9 mouse cellular contexts compared by ENCODE assay signal in the genomic region with DNA sequence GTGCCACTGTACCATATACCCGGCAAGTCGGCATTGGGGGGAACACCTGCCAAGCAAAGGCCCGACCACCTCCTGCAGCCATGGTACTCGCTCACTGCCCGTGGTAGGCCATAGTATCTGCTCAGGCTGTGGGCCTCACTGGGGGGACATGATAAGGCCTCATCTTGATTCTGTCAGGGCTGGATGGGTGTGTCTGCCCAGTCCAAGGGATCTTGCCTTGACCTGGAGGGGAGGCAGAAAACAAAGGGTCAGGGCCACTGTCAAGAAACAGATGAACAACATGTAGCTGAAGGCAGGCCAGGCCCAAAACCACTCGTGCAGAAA. TPM values are rescaled to one million over a fixed set of nuclear protein-coding genes. Genes with fewer than 3 reads are reported as not detected.
A peak's percentile ranks its signal among the peaks of the same experiment; 100 is the strongest.
DNase-seq lines count a peak whose midpoint lies in the region; ATAC-seq and TF ChIP-seq lines count a peak whose summit lies in the region.
"Had no signal": no experiment of that assay in that cellular context is flagged by ENCODE, and none has a peak within 500 bp of the region (broad histone marks: within the 10 kb centered on the region; RNA-seq: fewer than 3 reads in every experiment).

No protein-coding gene starts in this region.

- peak; percentile 62 for DNase-seq in G1E (ENCODE audit: low spot score)
- DNase-seq in MEL (ENCODE audit: low read depth, low spot score), result peak; percentile 73
- no peak for DNase-seq in hindbrain, embryonic 10.5 days (ENCODE audit: low spot score)
- DNase-seq in liver, embryonic 14.5 days (ENCODE audit: low read depth in 3 of 3, low spot score in 3 of 3), result peak in 2 of 3 experiments; percentile 35 to 47
- no peak for DNase-seq in adrenal gland, adult 2 months
- no peak for DNase-seq in right cerebral cortex, postnatal 10 days (ENCODE audit: low spot score in 2 of 2)
- no peak for DNase-seq in adrenal gland, adult 18-20 months (ENCODE audit: low spot score in 2 of 2)
- DNase-seq: embryo, embryonic 11 days had no signal

- H3K27me3 ChIP-seq in G1E (ENCODE audit: insufficient read depth, low read length) (no peaks in the 10 kb centered on the region), MEL (ENCODE audit: control insufficient read depth in 1 of 2, insufficient read depth in 2 of 2, low read length in 2 of 2) (no peaks in the 10 kb centered on the region)
- H3K27me3 ChIP-seq in hindbrain, embryonic 10.5 days (ENCODE audit: insufficient read depth, poor library complexity, severe bottlenecking), result peaks cover 12% of the 10 kb centered on the region
- no peaks in the 10 kb centered on the region for H3K27me3 ChIP-seq in liver, embryonic 14.5 days (ENCODE audit: control insufficient read depth, insufficient read depth, low read length)

- no peak; a peak in 1 of 4 replicates for TF ChIP-seq POLR2A in MEL (IDR thresholded peaks at IDR 0.05; ENCODE audit: control insufficient read depth in 1 of 2, insufficient read depth in 1 of 2, low read depth in 1 of 2, low read length in 2 of 2, poor library complexity in 1 of 2)

- 89% methylated on average over 6 of the region's 6 CpGs for WGBS in hindbrain, embryonic 10.5 days
- WGBS in liver, embryonic 14.5 days (ENCODE audit: insufficient replicate concordance), result 17% methylated on average over 6 of the region's 6 CpGs

- peak in 1 of 2 experiments; percentile 31; a peak in 1 of 4 replicates for TF ChIP-seq EP300 in MEL (IDR thresholded peaks at IDR 0.05; ENCODE audit: low read depth in 1 of 2, low read length in 2 of 2)
- TF ChIP-seq EP300 in liver, embryonic 14.5 days (IDR thresholded peaks at IDR 0.05; ENCODE audit: low read depth), result peak; percentile 35; the same call in 1 of the 2 replicates

- no peak for TF ChIP-seq RAD21 in MEL (IDR thresholded peaks at IDR 0.05; ENCODE audit: low read depth, low read length)

- H3K27ac ChIP-seq in MEL (ENCODE audit: control insufficient read depth, low read depth, low read length), result peak overlapping the region; percentile 90
- peak overlapping the region; percentile 87 for H3K27ac ChIP-seq in hindbrain, embryonic 10.5 days
- H3K27ac ChIP-seq in liver, embryonic 14.5 days, result peak overlapping the region; percentile 12

- TF ChIP-seq CTCF in G1E (IDR thresholded peaks at IDR 0.05; ENCODE audit: low read depth, low read length) (no peak), MEL (IDR thresholded peaks at IDR 0.05 in 2 of 3, conservative IDR thresholded peaks at IDR 0.05 in 1 of 3; ENCODE audit: control insufficient read depth in 1 of 3, insufficient read depth in 1 of 3, low read depth in 2 of 3, low read length in 3 of 3, poor library complexity in 1 of 3, severe bottlenecking in 1 of 3) (no peak)
- 0 out of 2 replicates have a peak, but pooled peaks have one; percentile 7 for TF ChIP-seq CTCF in liver, embryonic 14.5 days (IDR thresholded peaks at IDR 0.05; ENCODE audit: low read depth)

- H3K4me3 ChIP-seq in G1E (ENCODE audit: low read depth, low read length) (peak overlapping the region; percentile 76), MEL (ENCODE audit: control insufficient read depth in 1 of 2, insufficient read depth in 1 of 2, low read depth in 2 of 2, low read length in 2 of 2) (peak overlapping the region; percentile 69 to 80)
- peak overlapping the region; percentile 65 for H3K4me3 ChIP-seq in hindbrain, embryonic 10.5 days
- peak overlapping the region; percentile 36 to 71 for H3K4me3 ChIP-seq in liver, embryonic 14.5 days (ENCODE audit: insufficient read depth in 1 of 2, low read depth in 2 of 2, low read length in 2 of 2)

- peak overlapping the region; percentile 98 for H3K4me2 ChIP-seq in liver, embryonic 14.5 days (ENCODE audit: low read depth)

- peaks cover 5% of the 10 kb centered on the region for H3K79me2 ChIP-seq in MEL (ENCODE audit: control insufficient read depth, insufficient read depth, low read length, poor library complexity)

- H3K4me1 ChIP-seq in G1E (ENCODE audit: insufficient read depth, low read depth, low read length) (peaks cover 57% of the 10 kb centered on the region), MEL (ENCODE audit: control insufficient read depth in 1 of 2, insufficient read depth in 2 of 2, low read length in 2 of 2) (peaks cover 20 to 54% of the 10 kb centered on the region in 2 experiments)
- peaks cover 53% of the 10 kb centered on the region for H3K4me1 ChIP-seq in hindbrain, embryonic 10.5 days (replicated peaks)
- H3K4me1 ChIP-seq in liver, embryonic 14.5 days (replicated peaks; ENCODE audit: control insufficient read depth in 2 of 2, insufficient read depth in 2 of 2, low read length in 1 of 2), result peaks cover 27 to 35% of the 10 kb centered on the region in 2 experiments

- peaks cover 38% of the 10 kb centered on the region for H3K36me3 ChIP-seq in G1E (replicated peaks)
- H3K36me3 ChIP-seq in MEL (ENCODE audit: control insufficient read depth in 1 of 2, insufficient read depth in 2 of 2, low read length in 2 of 2), result peaks cover 0 to 21% of the 10 kb centered on the region in 2 experiments; a peak in 2 of 4 replicates
- H3K36me3 ChIP-seq in hindbrain, embryonic 10.5 days, result peaks cover 19% of the 10 kb centered on the region
- H3K36me3 ChIP-seq in liver, embryonic 14.5 days (replicated peaks; ENCODE audit: control insufficient read depth, insufficient read depth, low read depth), result no peaks in the 10 kb centered on the region

- peak overlapping the region; percentile 74 for H3K9ac ChIP-seq in MEL (ENCODE audit: control insufficient read depth, low read depth, low read length, poor library complexity, severe bottlenecking)
- H3K9ac ChIP-seq in liver, embryonic 14.5 days (replicated peaks), result peak overlapping the region; percentile 21; the same call in 1 of the 2 replicates

- peak; percentile 46; the same call in 1 of the 2 replicates for ATAC-seq in G1E (ENCODE audit: extremely low read depth, insufficient number of reproducible peaks, low FRiP score, poor library complexity, severe bottlenecking)
- ATAC-seq in liver, embryonic 14.5 days (ENCODE audit: insufficient read depth), result peak; percentile 71
- ATAC-seq in monocyte, adult 5-6 weeks (replicated peaks; ENCODE audit: insufficient number of reproducible peaks, low FRiP score, low TSS enrichment, poor library complexity, severe bottlenecking), result no peak

- no peaks in the 10 kb centered on the region for H3K9me3 ChIP-seq in G1E (replicated peaks)
- H3K9me3 ChIP-seq in MEL (replicated peaks; ENCODE audit: insufficient read depth, low read length), result no peaks in the 10 kb centered on the region
- no peaks in the 10 kb centered on the region for H3K9me3 ChIP-seq in hindbrain, embryonic 10.5 days
- H3K9me3 ChIP-seq in liver, embryonic 14.5 days (ENCODE audit: control insufficient read depth, low read length), result no peaks in the 10 kb centered on the region

RNA-seq across cellular contexts. Expression of a gene that starts 9.2 kb away (rescaled TPM):
- total RNA-seq in G1E (2014; fragmentation: Nextera tagmentation) (52.4 and 53.0 TPM in 2 replicates), G1E (2017) (20.3 and 22.3 TPM in 2 replicates), MEL (2012; rRNA removed) (18.3 and 23.1 TPM in 2 replicates)
- polyA plus RNA-seq in G1E (2012) (24.1 and 25.6 TPM in 2 replicates), MEL (2012; ENCODE audit: insufficient read depth in 1 of 2, insufficient read length in 2 of 2, low read depth in 1 of 2, low replicate concordance in 2 of 2, missing spikeins in 1 of 2) (10 to 100 TPM in 1 of 2 experiments, not detected in 1; 39.9 TPM)
- polyA plus RNA-seq in hindbrain, embryonic 10.5 days (2016; fragmentation: Nextera tagmentation; extraction: Ambion mirVana), result 56.1 and 56.9 TPM in 2 replicates
- 8.6 and 9.7 TPM in 2 replicates for polyA plus RNA-seq in liver, embryonic 14.5 days (2012; rRNA removed)
- 14.5 and 15.6 TPM in 2 replicates for polyA plus RNA-seq in liver, embryonic 14.5 days (2014; fragmentation: Nextera tagmentation; extraction: Ambion mirVana)
- 10 to 100 TPM; 27.8 to 46.5 TPM for total RNA-seq in adrenal gland, adult 2 months (2021)
- 23.0 and 28.1 TPM in 2 replicates for polyA plus RNA-seq in adrenal gland, adult 2 months (2012; rRNA removed)
- 12.6 to 19.5 TPM (median 14.1 TPM) in 3 replicates for total RNA-seq in monocyte, adult 5-6 weeks (2017)
- 10 to 100 TPM; 25.6 to 42.3 TPM for total RNA-seq in adrenal gland, adult 18-20 months (2021)

RNA-seq across cellular contexts. Expression of a gene that starts 10.2 kb away (rescaled TPM):
- total RNA-seq in G1E (2014; fragmentation: Nextera tagmentation), result 14.7 and 21.2 TPM in 2 replicates
- total RNA-seq in G1E (2017), result 52.8 and 63.1 TPM in 2 replicates
- 112 and 116 TPM in 2 replicates for polyA plus RNA-seq in G1E (2012)
- total RNA-seq in MEL (2012; rRNA removed), result 48.0 and 71.9 TPM in 2 replicates
- 10 to 100 TPM; 57.3 to 77.2 TPM for polyA plus RNA-seq in MEL (2012; ENCODE audit: insufficient read depth in 1 of 2, insufficient read length in 2 of 2, low read depth in 1 of 2, low replicate concordance in 2 of 2, missing spikeins in 1 of 2)
- polyA plus RNA-seq in hindbrain, embryonic 10.5 days (2016; fragmentation: Nextera tagmentation; extraction: Ambion mirVana), result 29.5 and 41.3 TPM in 2 replicates
- polyA plus RNA-seq in liver, embryonic 14.5 days (2012; rRNA removed), result 13.1 and 16.5 TPM in 2 replicates
- 6.9 and 9.5 TPM in 2 replicates for polyA plus RNA-seq in liver, embryonic 14.5 days (2014; fragmentation: Nextera tagmentation; extraction: Ambion mirVana)
- 10 to 100 TPM; 19.4 to 24.5 TPM for total RNA-seq in adrenal gland, adult 2 months (2021)
- polyA plus RNA-seq in adrenal gland, adult 2 months (2012; rRNA removed), result 73.1 and 81.9 TPM in 2 replicates
- 0.48 to 0.97 TPM in 2 of 3 replicates, not detected in the other for total RNA-seq in monocyte, adult 5-6 weeks (2017)
- total RNA-seq in adrenal gland, adult 18-20 months (2021), result 10 to 100 TPM; 20.4 to 22.3 TPM

RNA-seq across cellular contexts. Expression of a gene that starts 14.8 kb away (rescaled TPM):
- total RNA-seq in G1E (2014; fragmentation: Nextera tagmentation), result not detected in 2 replicates
- 0.22 TPM in 1 of 2 replicates, not detected in the other for total RNA-seq in G1E (2017)
- 0.08 TPM in 1 of 2 replicates, not detected in the other for polyA plus RNA-seq in G1E (2012)
- total RNA-seq in MEL (2012; rRNA removed), result not detected in 2 replicates
- not detected for polyA plus RNA-seq in MEL (2012; ENCODE audit: insufficient read depth in 1 of 2, insufficient read length in 2 of 2, low read depth in 1 of 2, low replicate concordance in 2 of 2, missing spikeins in 1 of 2)
- polyA plus RNA-seq in hindbrain, embryonic 10.5 days (2016; fragmentation: Nextera tagmentation; extraction: Ambion mirVana), result not detected in 2 replicates
- not detected in 2 replicates for polyA plus RNA-seq in liver, embryonic 14.5 days (2012; rRNA removed)
- polyA plus RNA-seq in liver, embryonic 14.5 days (2014; fragmentation: Nextera tagmentation; extraction: Ambion mirVana), result not detected in 2 replicates
- not detected for total RNA-seq in adrenal gland, adult 2 months (2021)
- polyA plus RNA-seq in adrenal gland, adult 2 months (2012; rRNA removed), result not detected in 2 replicates
- total RNA-seq in monocyte, adult 5-6 weeks (2017), result not detected in 3 replicates
- total RNA-seq in adrenal gland, adult 18-20 months (2021), result not detected

RNA-seq across cellular contexts. Expression of a gene that starts 22.8 kb away (rescaled TPM):
- total RNA-seq in G1E (2014; fragmentation: Nextera tagmentation) (not detected in 2 replicates), G1E (2017) (0.22 TPM in 1 of 2 replicates, not detected in the other), MEL (2012; rRNA removed) (not detected in 2 replicates)
- polyA plus RNA-seq in G1E (2012) (not detected in 2 replicates), MEL (2012; ENCODE audit: insufficient read depth in 1 of 2, insufficient read length in 2 of 2, low read depth in 1 of 2, low replicate concordance in 2 of 2, missing spikeins in 1 of 2) (not detected)
- 1.0 and 1.2 TPM in 2 replicates for polyA plus RNA-seq in hindbrain, embryonic 10.5 days (2016; fragmentation: Nextera tagmentation; extraction: Ambion mirVana)
- 0.12 and 0.20 TPM in 2 replicates for polyA plus RNA-seq in liver, embryonic 14.5 days (2012; rRNA removed)
- polyA plus RNA-seq in liver, embryonic 14.5 days (2014; fragmentation: Nextera tagmentation; extraction: Ambion mirVana), result 0.24 and 0.27 TPM in 2 replicates
- not detected for total RNA-seq in adrenal gland, adult 2 months (2021)
- not detected in 2 replicates for polyA plus RNA-seq in adrenal gland, adult 2 months (2012; rRNA removed)
- total RNA-seq in monocyte, adult 5-6 weeks (2017), result not detected in 3 replicates
- not detected for total RNA-seq in adrenal gland, adult 18-20 months (2021)

RNA-seq across cellular contexts. Expression of a gene that starts 28.4 kb away (rescaled TPM):
- total RNA-seq in G1E (2014; fragmentation: Nextera tagmentation) (0.15 TPM in 1 of 2 replicates, not detected in the other), G1E (2017) (0.11 and 0.17 TPM in 2 replicates), MEL (2012; rRNA removed) (0.56 and 0.58 TPM in 2 replicates)
- polyA plus RNA-seq in G1E (2012) (0.07 TPM in 2 replicates), MEL (2012; ENCODE audit: insufficient read depth in 1 of 2, insufficient read length in 2 of 2, low read depth in 1 of 2, low replicate concordance in 2 of 2, missing spikeins in 1 of 2) (under 1 TPM in 1 of 2 experiments, not detected in 1; 0.84 TPM)
- 40.8 and 41.0 TPM in 2 replicates for polyA plus RNA-seq in hindbrain, embryonic 10.5 days (2016; fragmentation: Nextera tagmentation; extraction: Ambion mirVana)
- polyA plus RNA-seq in liver, embryonic 14.5 days (2012; rRNA removed), result 8.3 and 9.1 TPM in 2 replicates
- 4.3 and 5.8 TPM in 2 replicates for polyA plus RNA-seq in liver, embryonic 14.5 days (2014; fragmentation: Nextera tagmentation; extraction: Ambion mirVana)
- total RNA-seq in adrenal gland, adult 2 months (2021), result 100 to 1,000 TPM in 1 of 2 experiments, 10 to 100 TPM in 1; 94.0 to 107 TPM
- 136 and 150 TPM in 2 replicates for polyA plus RNA-seq in adrenal gland, adult 2 months (2012; rRNA removed)
- not detected in 3 replicates for total RNA-seq in monocyte, adult 5-6 weeks (2017)
- total RNA-seq in adrenal gland, adult 18-20 months (2021), result 100 to 1,000 TPM; 107 to 134 TPM

Comparison
In these comparisons a context has a peak if more than half of its experiments do, and no peak if none do; other contexts are left out.
1. DNase-seq: peak in G1E (single experiment), MEL (single experiment) and liver, embryonic 14.5 days (2 of 3); none in hindbrain, embryonic 10.5 days (single experiment), adrenal gland, adult 2 months (single experiment), right cerebral cortex, postnatal 10 days (0 of 2) and adrenal gland, adult 18-20 months (0 of 2).
2. H3K27ac ChIP-seq: peak in every context shown above with its lines; median percentile 90 in MEL; 87 in hindbrain, embryonic 10.5 days; 12 in liver, embryonic 14.5 days.
3. Peak in every context shown above with its lines, with median percentiles within 50 percentile points of each other: H3K4me3 ChIP-seq.